Mouse (Mus musculus): ENCODE results near the gene Olfr1497. TPM values are rescaled to one million over a fixed set of nuclear protein-coding genes. Genes with fewer than 3 reads are reported as not detected.

The Olfr1497 gene
- total and polyA plus RNA-seq, 3 experiments = not detected

GRCm38 (mm10) chr19:13764306-13764705 is 33.7 kb downstream of the Olfr1497 start, which contains the start of gene Olfr1495:
Gene Olfr1495 (plus strand): TSS chr19:13764606.
- Histone ChIP-seq H3K4me1 (ENCODE audit: control insufficient read depth in 1 of 2, insufficient read depth in 2 of 2, low read length in 2 of 2) (no peaks in the 10 kb centered on the region), H3K27ac (ENCODE audit: control insufficient read depth, low read depth, low read length) (no peak within 1 kb of the TSS), H3K36me3 (ENCODE audit: control insufficient read depth in 1 of 2, insufficient read depth in 2 of 2, low read length in 2 of 2) (no peaks in the 10 kb centered on the region), H3K9ac (ENCODE audit: control insufficient read depth, low read depth, low read length, poor library complexity, severe bottlenecking) (no peak within 1 kb of the TSS), H3K9me3 (replicated peaks; ENCODE audit: insufficient read depth, low read length) (no peaks in the 10 kb centered on the region), H3K4me3 (ENCODE audit: control insufficient read depth in 1 of 2, insufficient read depth in 1 of 2, low read depth in 2 of 2, low read length in 2 of 2) (no peak within 1 kb of the TSS), H3K79me2 (ENCODE audit: control insufficient read depth, insufficient read depth, low read length, poor library complexity) (no peaks in the 10 kb centered on the region), H3K27me3 (ENCODE audit: control insufficient read depth in 1 of 2, insufficient read depth in 2 of 2, low read length in 2 of 2) (no peaks in the 10 kb centered on the region)
- DNase-seq (ENCODE audit: low read depth, low spot score) = no peak
- no peak for TF ChIP-seq ELF1 (IDR thresholded peaks at IDR 0.05; ENCODE audit: low read depth, low read length)
- TF ChIP-seq GATA1 (IDR thresholded peaks at IDR 0.05; ENCODE audit: low read depth, low read length) = no peak
- TF ChIP-seq MAFK (IDR thresholded peaks at IDR 0.05; ENCODE audit: borderline replicate concordance, low read depth, low read length) = no peak
- TF ChIP-seq POLR2A (IDR thresholded peaks at IDR 0.05; ENCODE audit: control insufficient read depth in 1 of 2, insufficient read depth in 1 of 2, low read depth in 1 of 2, low read length in 2 of 2, poor library complexity in 1 of 2) = no peak
- TF ChIP-seq MEF2A (IDR thresholded peaks at IDR 0.05; ENCODE audit: extremely low read depth, insufficient replicate concordance, low read depth, low read length, poor library complexity, severe bottlenecking) = no peak
- TF ChIP-seq ZMIZ1 (IDR thresholded peaks at IDR 0.05; ENCODE audit: low read depth, low read length) = no peak
- TF ChIP-seq NRF1 (IDR thresholded peaks at IDR 0.05; ENCODE audit: insufficient read depth, low read depth, low read length, poor library complexity, severe bottlenecking) = no peak
- TF ChIP-seq ETS1 (IDR thresholded peaks at IDR 0.05; ENCODE audit: low read depth, low read length) = no peak
- no peak for TF ChIP-seq ZKSCAN1 (IDR thresholded peaks at IDR 0.05; ENCODE audit: low read depth, low read length)
- TF ChIP-seq ZC3H11A (IDR thresholded peaks at IDR 0.05; ENCODE audit: low read depth, low read length) = no peak
- TF ChIP-seq TBP (IDR thresholded peaks at IDR 0.05; ENCODE audit: low read depth, low read length) = no peak
- no peak for TF ChIP-seq GABPA (IDR thresholded peaks at IDR 0.05; ENCODE audit: low read depth, low read length)
- no peak for TF ChIP-seq MYC (IDR thresholded peaks at IDR 0.05; ENCODE audit: low read depth, low read length)
- TF ChIP-seq MYB (IDR thresholded peaks at IDR 0.05; ENCODE audit: low read depth, low read length) = no peak
- no peak for TF ChIP-seq UBTF (IDR thresholded peaks at IDR 0.05; ENCODE audit: borderline replicate concordance, insufficient read depth, low read depth, low read length)
- TF ChIP-seq EP300 (IDR thresholded peaks at IDR 0.05; ENCODE audit: low read depth in 1 of 2, low read length in 2 of 2) = no peak
- TF ChIP-seq CHD2 (IDR thresholded peaks at IDR 0.05; ENCODE audit: low read length) = no peak
- TF ChIP-seq RCOR1 (IDR thresholded peaks at IDR 0.05; ENCODE audit: low read depth, low read length) = no peak
- TF ChIP-seq MAX (IDR thresholded peaks at IDR 0.05; ENCODE audit: low read length) = no peak
- no peak for TF ChIP-seq MAZ (IDR thresholded peaks at IDR 0.05; ENCODE audit: low read depth, low read length)

GRCm38 (mm10) chr19:13749366-13749765 is 48.6 kb downstream of the Olfr1497 start:
- no peaks in the 10 kb centered on the region for H3K9me3 ChIP-seq (replicated peaks; ENCODE audit: insufficient read depth, low read length)
- no peaks in the 10 kb centered on the region for H3K79me2 ChIP-seq (ENCODE audit: control insufficient read depth, insufficient read depth, low read length, poor library complexity)
- H3K36me3 ChIP-seq (ENCODE audit: control insufficient read depth in 1 of 2, insufficient read depth in 2 of 2, low read length in 2 of 2) = no peaks in the 10 kb centered on the region
- DNase-seq (ENCODE audit: low read depth, low spot score) = no peak
- H3K4me3 ChIP-seq (ENCODE audit: control insufficient read depth in 1 of 2, insufficient read depth in 1 of 2, low read depth in 2 of 2, low read length in 2 of 2) = no peak overlapping the region
- H3K4me1 ChIP-seq (ENCODE audit: control insufficient read depth in 1 of 2, insufficient read depth in 2 of 2, low read length in 2 of 2) = no peaks in the 10 kb centered on the region
- TF ChIP-seq MEF2A (IDR thresholded peaks at IDR 0.05; ENCODE audit: extremely low read depth, insufficient replicate concordance, low read depth, low read length, poor library complexity, severe bottlenecking) (no peak), ELF1 (IDR thresholded peaks at IDR 0.05; ENCODE audit: low read depth, low read length) (no peak), CHD2 (IDR thresholded peaks at IDR 0.05; ENCODE audit: low read length) (no peak), TAL1 (IDR thresholded peaks at IDR 0.05; ENCODE audit: low read length) (no peak), MXI1 (IDR thresholded peaks at IDR 0.05; ENCODE audit: low read depth, low read length) (no peak)
- no peak overlapping the region for H3K9ac ChIP-seq (ENCODE audit: control insufficient read depth, low read depth, low read length, poor library complexity, severe bottlenecking)
- H3K27ac ChIP-seq (ENCODE audit: control insufficient read depth, low read depth, low read length) = no peak overlapping the region
- H3K27me3 ChIP-seq (ENCODE audit: control insufficient read depth in 1 of 2, insufficient read depth in 2 of 2, low read length in 2 of 2) = no peaks in the 10 kb centered on the region

Measured in MEL (cell line).